Mouse (Mus musculus) ovary, postnatal 10 days (tissue): ENCODE measurements at regions not wholly inside any gene's neighbourhood (a gene's known extent, or its start where the extent isn't known, plus 50 kb on each side); places are given as distances from the start of the nearest gene placed in this dataset.
"Not testable (repeated sequence)": the region's sequence is repeated elsewhere in the genome, so short reads cannot be mapped to it uniquely, and the experiment has no call there.

Experiments used
- DNase-seq: peaks from one replicate; pipeline ENCODE4 v3.0.0; 2022; ENCODE audit warnings: low spot score

- no peak for DNase-seq
These were observed 172.5 kb downstream of the Msrb3 start for GRCm38 (mm10) chr10:120726369-120726768.

DNA sequence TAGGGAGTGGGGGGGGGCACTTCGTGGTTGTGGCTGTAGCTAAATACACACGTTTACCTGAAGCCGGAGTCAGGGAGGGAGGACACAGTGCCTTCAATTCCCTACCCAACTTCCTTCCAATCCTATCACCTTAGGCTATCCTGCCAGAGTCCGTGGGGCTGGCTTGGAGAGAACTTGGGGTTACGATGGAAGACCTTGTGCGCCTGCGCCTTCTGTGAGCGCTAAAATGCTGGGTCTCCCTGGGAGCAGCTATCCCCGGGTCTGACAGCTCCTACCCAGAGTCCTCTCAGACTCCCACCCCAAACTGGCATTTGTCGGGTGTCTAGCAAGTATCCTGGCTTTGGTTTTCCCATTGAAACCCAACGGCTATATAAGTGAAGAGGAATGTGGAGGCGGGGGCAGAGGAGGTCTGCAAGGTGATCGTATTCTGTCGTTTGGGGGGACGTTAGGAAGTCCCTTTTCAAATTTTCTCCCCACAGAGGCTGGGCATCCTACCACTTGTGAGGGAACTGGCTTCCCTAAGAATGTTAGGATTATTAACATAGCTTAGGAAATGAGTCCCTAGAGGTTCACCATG is 176.9 kb downstream of the Msrb3 start:
- no peak for DNase-seq

- no peak for DNase-seq
These were observed 177.9 kb downstream of the Msrb3 start for GRCm38 (mm10) chr10:120720981-120721380.

- no peak for DNase-seq
These were observed 178.8 kb downstream of the Msrb3 start for GRCm38 (mm10) chr10:120720061-120720460.

GRCm38 (mm10) chr10:120717159-120717567 is 181.7 kb downstream of the Msrb3 start:
- DNase-seq = no peak

- DNase-seq = no peak
These were observed 182.5 kb downstream of the Msrb3 start for GRCm38 (mm10) chr10:120716391-120716790.

GRCm38 (mm10) chr10:120707771-120708750 is 190.8 kb downstream of the Msrb3 start:
- no peak for DNase-seq

DNA sequence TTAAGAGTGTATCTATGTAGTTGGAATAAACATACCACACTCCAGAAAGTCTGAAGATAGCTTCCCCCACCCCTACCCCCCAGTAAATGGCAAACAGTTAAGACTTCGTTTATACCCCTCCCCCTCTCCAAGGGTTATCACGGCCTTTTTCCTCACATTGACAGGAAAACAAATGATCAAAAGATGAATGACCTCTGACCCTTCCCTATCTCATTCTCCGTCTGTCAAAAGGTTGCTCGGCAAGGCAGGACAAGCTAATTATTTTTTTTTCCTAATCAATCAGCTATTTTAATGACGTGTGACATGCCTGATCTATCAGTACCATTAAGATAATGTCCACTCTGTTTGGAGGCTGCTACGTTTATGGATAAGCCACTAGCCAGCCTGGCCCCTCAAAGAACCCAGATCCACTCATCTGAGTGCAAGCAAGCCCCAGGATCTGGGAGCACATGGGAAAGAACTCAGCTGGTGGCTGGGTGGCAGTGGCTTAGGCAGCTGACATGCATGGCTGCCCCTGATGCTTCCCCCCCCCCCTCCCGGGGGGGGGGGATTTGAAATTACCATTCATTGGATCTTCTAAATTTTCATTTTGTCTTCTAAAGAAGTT is 192.1 kb downstream of the Msrb3 start:
- DNase-seq = no peak

DNA sequence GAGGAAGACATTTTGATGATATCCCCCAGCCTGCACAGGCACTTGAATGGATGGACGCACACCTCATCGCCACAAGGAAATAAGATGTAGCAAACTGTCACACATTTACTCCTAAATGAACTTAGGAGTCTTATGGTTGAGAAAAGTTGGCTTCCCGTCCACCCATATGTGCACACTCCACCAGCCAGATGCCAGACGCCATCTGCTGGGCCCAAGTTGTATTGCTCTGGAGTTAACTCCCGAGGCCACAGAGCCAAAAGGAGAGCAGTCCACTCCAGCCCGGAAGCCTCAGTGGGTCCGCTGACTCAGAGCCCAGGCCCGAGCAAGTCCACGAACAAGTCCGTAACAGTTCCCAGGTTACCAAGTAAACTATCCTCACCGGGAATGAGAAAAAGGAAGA is 197.1 kb downstream of the Msrb3 start:
- DNase-seq = peak; percentile 53

DNA sequence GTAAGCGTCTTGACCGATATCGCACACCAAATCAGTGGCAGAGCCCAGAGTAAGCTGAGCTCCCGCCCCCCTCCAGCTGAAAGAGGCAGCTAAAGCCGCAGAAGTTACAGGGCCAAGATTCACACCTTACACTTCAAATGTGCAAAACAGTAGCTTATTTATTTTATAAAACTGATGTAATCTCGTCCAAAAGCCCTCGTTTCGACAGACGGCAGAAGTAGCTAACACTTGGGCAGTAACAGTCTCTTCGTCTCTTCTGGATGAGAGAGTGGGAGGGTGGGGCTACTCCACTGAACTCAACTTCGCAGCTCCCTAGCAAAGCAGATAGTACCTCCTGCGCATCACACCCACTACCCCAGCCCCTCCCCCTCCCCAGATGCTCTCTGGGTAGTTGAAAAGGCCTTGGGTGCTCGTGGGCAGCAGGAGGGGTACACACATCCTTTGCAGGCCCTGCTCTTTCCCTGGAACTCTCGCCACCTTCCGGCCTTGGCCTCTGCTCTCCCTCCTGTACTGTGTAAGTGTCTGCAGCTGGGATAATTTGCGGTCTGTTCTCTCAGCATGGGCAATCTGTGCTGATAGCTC is 201.5 kb downstream of the Msrb3 start:
- no peak for DNase-seq

DNA sequence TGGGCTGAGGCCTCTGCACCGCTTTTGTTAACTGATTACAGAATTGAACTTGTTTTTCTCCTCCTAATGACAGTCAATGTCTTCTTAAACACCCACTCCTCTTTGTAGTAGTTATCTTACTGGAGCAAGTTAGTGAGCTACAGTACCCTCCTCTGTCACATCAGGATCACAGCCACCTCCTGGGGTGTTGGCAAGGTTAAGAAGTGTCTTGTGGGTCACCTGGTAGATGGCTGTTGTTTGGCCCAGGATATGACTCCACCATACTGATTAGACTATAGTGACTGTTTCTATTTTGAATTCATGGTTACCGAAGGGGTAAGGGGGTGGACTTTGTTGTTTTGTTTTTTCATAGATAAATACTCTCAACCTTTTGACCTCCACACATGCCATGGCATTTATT is 202.4 kb downstream of the Msrb3 start:
- no peak for DNase-seq

DNA sequence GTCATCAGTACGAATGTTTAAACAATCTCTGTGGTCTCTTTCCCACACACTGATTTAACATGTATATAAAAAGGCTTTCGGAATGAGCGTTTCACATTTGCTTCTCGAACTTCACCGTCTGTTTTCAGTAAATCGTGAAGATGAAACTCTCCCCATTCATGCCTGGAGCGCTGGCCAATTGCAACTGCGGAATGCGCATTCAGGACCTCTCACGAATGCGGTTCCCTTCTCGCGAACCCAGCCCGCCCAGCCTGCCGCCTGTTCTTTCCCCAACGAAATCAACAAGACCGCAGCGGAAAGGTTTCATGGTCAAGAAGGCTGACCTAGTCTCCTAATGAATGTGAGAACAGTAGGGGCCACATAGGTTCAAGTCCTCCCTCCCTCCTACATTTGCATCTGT is 204.4 kb downstream of the Msrb3 start:
- no peak for DNase-seq

DNA sequence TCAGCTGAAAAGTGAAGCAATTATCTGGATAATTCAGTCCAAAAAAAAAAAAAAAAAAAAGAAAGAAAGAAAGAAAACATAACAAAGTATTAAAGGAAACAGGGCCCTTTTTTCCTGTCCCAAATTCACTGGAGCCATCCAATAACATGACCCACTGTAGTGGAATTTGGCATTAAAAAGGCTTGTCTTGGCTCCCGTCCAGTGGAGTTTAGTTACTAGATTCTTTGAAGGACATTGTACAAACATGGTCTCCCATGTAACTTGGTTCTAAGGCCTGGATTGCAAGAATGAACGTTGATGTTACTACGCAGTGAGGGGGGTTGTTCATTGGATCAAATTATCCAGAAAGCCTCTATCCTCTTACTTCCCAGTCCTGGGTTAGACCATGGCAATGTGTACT is 207.4 kb downstream of the Msrb3 start:
- DNase-seq = no peak

DNA sequence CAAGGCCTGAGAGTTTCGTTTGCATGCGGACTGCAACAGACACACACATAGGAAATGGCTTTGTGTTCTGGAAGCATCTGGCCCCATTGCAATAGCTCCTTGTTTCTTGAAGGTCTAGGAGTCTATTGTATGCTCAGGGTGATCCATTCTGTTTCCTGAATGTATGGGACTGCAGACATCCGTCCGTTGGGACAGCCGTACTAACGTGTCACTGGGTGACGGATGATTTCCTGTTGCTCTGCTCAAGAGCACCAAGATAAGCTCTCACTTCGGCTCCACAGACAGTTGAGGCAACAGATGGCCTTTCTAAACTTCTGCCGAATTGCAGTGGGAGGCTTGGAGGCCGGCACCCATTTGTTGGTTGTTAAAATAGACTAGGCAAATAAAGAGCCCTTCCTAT is 209.9 kb upstream of the Hmga2 start:
- no peak for DNase-seq

DNA sequence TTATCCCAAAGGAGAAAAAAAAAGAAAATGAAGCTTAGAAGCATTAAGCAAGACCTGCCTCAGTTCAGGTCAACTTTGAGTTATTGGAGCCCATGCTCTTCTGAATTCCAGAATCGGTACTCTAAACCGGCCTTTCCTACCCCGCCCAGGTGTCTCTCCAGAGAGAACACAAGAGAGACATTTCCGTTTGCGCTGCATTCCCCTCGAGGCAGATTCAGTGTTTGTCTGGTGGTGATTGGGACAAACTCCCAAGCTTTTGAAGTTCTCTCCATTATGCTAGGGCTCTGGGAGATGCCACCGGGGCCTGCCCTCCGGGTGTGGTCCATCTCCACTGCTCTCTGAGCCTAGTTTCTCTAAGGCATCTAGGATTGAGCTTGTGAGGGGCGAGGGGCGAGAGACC is 205.8 kb upstream of the Hmga2 start:
- no peak for DNase-seq

DNA sequence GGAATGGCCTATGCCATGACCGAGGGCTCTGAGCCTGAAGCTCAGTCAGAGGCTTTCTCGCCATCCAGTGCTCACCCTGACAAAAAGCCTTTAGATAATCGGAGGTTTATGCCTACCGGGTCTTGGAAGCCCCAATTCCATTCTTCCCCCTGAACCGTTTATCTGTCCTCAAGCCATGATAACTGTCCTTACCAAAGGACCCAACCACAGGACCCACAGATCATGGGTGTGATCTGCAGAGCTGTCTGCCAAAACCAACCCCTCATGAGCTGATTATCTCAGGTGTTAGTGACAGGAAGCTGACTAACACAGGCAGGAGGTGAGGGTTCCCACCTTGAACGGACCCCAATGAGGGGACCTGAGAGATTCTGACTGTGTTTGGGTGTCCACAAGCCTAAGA is 203.7 kb upstream of the Hmga2 start:
- no peak for DNase-seq

DNA sequence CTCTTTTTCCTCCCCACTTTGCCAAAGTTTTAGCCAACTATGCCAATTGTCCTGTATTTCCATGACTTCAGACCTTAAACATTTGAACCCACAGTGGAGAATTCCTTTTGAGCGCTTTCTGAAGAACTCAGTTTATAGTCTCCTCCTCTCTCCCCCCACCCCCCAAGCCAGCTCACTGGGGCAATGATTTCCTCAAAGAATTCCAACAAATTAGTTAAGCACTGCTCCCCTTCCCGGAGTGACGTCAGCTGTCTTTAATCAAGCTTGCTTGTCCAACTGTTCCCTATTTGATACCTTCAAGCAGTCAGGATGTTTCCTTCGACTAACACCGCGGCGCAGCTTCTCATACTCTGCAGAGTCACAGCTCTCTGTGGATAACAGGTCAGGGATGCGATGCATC is 202.0 kb upstream of the Hmga2 start:
- no peak for DNase-seq

DNA sequence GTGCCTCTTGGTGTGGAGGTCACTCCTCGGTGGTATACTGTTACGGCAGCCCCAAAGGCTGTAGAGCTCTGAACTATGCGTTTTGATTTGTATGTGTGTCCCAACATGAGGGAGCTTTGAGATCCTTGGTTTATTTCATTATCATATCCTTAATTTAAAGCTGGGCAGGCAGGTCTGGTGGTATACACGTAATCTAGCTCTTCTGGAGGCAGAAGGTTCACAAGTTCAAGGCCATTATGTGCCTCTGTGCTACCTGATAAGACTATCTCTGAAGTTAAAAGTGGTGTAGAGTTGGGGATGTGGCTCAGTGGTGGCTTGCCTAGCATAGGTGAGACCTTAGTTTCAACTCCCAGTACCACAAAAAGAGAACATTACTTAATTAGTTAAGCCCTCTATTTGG is 199.1 kb upstream of the Hmga2 start:
- no peak for DNase-seq

DNA sequence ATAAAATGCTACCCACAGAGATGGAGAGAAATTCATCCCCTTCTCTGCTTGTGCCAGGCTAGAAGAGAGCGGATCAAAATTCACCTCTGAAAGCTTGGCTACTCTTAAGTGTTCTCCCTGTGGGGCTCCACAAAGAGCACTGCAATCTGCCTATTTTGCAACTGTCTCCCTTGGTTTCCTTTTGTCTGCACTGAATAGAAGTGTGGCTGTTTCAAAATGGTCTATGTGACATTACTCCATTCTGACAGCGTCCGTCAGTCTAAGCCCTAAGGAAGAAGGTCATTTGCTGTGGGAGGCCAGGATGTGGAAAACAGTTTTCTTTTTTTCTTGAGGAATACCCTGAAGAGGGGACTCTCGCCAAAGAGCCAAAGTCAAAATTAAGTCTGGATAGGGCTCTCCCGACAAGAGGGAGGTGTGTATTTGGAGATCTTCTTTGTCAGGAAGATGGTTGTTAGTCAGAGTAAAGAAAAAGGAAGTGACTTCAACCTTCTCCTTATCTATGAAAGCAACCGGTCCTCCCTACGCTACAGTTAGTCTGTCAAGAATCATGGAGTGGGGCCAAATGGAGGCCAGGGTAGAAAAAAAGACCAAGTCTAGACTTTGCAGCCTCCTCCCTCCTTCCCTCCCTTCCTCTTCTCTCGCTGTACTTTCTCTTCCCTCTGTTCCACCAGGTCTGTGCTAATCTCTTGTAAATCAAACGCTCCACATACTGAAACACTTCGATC is 198.2 kb upstream of the Hmga2 start:
- no peak for DNase-seq

- not testable (repeated sequence) for DNase-seq
These were observed 191.4 kb upstream of the Hmga2 start for GRCm38 (mm10) chr10:120667678-120668031.

DNA sequence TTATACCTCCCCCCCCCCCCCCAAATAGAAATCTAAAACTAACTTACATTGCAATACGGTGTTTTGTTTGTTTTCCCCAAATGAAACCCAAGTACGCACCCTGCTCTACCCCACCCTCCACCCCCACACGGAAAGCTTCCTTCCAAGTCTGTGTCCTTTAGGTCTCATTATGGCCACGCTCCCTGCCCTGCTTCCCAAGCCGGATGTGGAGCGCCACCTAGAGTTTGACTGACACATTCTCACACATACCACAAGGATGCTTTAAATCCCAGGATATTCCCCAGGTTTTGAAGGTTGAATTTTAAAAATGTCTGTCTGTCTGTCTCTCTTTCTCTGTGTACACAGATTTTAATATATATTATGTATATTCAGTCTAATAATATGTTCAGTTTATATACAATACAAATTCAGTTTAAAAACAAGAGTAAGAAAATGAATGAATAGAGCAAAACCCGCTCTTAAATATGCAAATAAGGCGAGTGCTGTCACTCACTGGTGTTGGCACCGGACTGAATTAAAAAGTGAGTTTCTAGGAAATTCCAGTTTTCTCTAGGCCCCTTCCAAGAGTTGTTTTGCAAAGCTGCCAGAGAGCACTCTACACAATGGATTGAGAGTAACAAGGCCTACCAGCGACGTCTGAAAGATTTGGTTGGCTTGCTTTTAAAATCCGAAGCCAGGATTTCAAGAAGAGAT is 190.9 kb upstream of the Hmga2 start:
- no peak for DNase-seq
